Mouse (Mus musculus) kidney, postnatal 0 days (tissue): Measurements from ENCODE around the gene Cideb. TPM values are rescaled to one million over a fixed set of nuclear protein-coding genes. Genes with fewer than 3 reads are reported as not detected.

Source experiments
- ATAC-seq: fragments of 200-750 bp; cut with Nextera tagmentation; replicated peaks from 2 replicates; pipeline ENCODE4 v1.8.0; 2017; ENCODE audit warnings: low read depth, moderate number of reproducible peaks, moderate TSS enrichment, moderate library complexity; ENCODE audit not compliant: low FRiP score
- DNase-seq: peaks from one replicate; pipeline ENCODE4 v3.0.0-alpha.2; 2016; ENCODE audit warnings: low spot score
- H3K27ac ChIP-seq: fragments of 300-500 bp; sonication (generic); 2 replicates; pipeline ENCODE4 v1.5.1; 2014; ENCODE audit warnings: mild to moderate bottlenecking
- H3K27me3 ChIP-seq: fragments of 300-500 bp; sonication (generic); 2 replicates; pipeline ENCODE4 v1.6.1; 2014; ENCODE audit warnings: low read length, mixed read lengths; ENCODE audit not compliant: insufficient read depth
- H3K36me3 ChIP-seq: fragments of 300-500 bp; sonication (generic); 2 replicates; pipeline ENCODE4 v1.6.1; 2014; ENCODE audit warnings: low read length, mixed read lengths; ENCODE audit not compliant: insufficient read depth
- H3K4me1 ChIP-seq: fragments of 300-500 bp; sonication (generic); replicated peaks from 2 replicates; pipeline ENCODE4 v1.6.1; 2014; ENCODE audit warnings: antibody characterized with exemption, low read length, mixed read lengths; ENCODE audit not compliant: insufficient read depth
- H3K4me2 ChIP-seq: fragments of 300-500 bp; sonication (generic); 2 replicates; pipeline ENCODE4 v1.6.1; 2014; ENCODE audit warnings: mild to moderate bottlenecking, low read length, moderate library complexity, mixed read lengths
- H3K4me3 ChIP-seq: fragments of 300-500 bp; sonication (generic); replicated peaks from 2 replicates; pipeline ENCODE4 v1.5.1; 2014; ENCODE audit warnings: low read depth, low read length
- H3K9ac ChIP-seq: fragments of 300-500 bp; sonication (generic); 2 replicates; pipeline ENCODE4 v1.6.1; 2014; ENCODE audit warnings: low read depth, low read length
- H3K9me3 ChIP-seq: fragments of 300-500 bp; sonication (generic); replicated peaks from 2 replicates; pipeline ENCODE4 v1.6.1; 2016; ENCODE audit warnings: low read length, inconsistent platforms, mixed read lengths
- CTCF ChIP-seq: IDR thresholded peaks from 2 replicates; pipeline ENCODE4 v1.5.1; 2016; ENCODE audit warnings: antibody characterized with exemption, low read depth, mild to moderate bottlenecking, moderate library complexity
- WGBS: fragments of 180-500 bp; shearing (Covaris S2); extraction: QIAGEN DNeasy Blood & Tissue Kit; methylation state at CpG from one replicate; pipeline ENCODE4 v1.1.7; 2014; 5-methylcytosine and 5-hydroxymethylcytosine counted together
- polyA plus RNA-seq: library from polyadenylated mRNA; unstranded; fragments of >200 nt; fragmentation: Nextera tagmentation; extraction: Ambion mirVana; gene quantifications from 2 replicates; pipeline ENCODE4 v1.2.1, GENCODE M21; 2015

The Cideb gene
- polyA plus RNA-seq, 1 experiment from 2014 or later: 51.0 TPM

DNA sequence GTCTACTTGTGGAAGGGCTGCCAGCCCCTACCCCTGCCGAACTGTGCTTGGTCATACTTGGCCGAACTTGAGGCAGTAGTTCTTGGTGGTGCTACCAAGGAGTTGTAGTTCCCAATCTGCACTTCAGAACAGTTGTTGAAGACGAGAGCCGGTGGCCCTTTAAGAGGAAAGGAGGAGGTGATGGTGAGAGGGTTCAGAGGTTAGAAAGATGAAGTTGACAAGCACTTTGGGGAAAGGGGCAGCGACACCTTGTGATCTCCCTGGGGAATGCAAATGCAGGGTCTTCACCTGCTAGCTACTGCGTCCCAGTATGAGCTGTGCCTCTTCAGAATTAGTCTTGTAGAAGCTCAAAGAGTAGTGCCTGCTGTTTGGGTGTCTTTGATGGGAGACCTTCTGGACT is 26.9 kb upstream of the Cideb start:
- Histone ChIP-seq H3K36me3 (no peaks in the 10 kb centered on the region), H3K27ac (no peak overlapping the region), H3K4me2 (no peak overlapping the region), H3K4me1 (peaks cover 14% of the 10 kb centered on the region), H3K9ac (no peak overlapping the region), H3K27me3 (no peaks in the 10 kb centered on the region; the same call in 1 of the 2 replicates), H3K9me3 (no peaks in the 10 kb centered on the region), H3K4me3 (no peak overlapping the region)
- no peak for ATAC-seq
- 41% methylated on average over 6 of the region's 6 CpGs for WGBS
- no peak for DNase-seq
- peak; percentile 54 for TF ChIP-seq CTCF

DNA sequence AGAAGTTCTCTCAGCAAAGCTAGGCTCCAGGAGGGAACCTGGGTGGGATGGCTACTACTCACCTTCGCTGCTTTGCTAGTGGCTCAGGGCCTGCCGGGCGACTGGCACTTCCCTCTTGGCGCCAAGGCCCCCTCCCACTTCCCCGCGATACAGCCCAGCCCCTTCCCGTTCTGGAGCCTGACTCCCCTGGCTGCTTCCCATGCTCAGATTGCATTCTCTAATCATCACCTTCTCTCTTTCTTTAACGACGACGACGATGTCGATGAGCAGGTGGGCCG is 25.6 kb upstream of the Cideb start, which contains the start of gene Adcy4:
Gene Adcy4, minus strand, starts transcription at position 138 of the 278 bp plus-strand sequence.
- peak within 1 kb of the TSS; percentile 52 for H3K9ac ChIP-seq
- ATAC-seq: no peak
- peak; percentile 32 for DNase-seq
- peak within 1 kb of the TSS; percentile 44 for H3K4me3 ChIP-seq
- peak within 1 kb of the TSS; percentile 75 for H3K27ac ChIP-seq
- H3K36me3 ChIP-seq: no peaks in the 10 kb centered on the region
- H3K9me3 ChIP-seq: no peaks in the 10 kb centered on the region
- TF ChIP-seq CTCF: no peak
- WGBS: 6% methylated on average over 13 of the region's 13 CpGs
- peak within 1 kb of the TSS; percentile 80 for H3K4me2 ChIP-seq
- H3K4me1 ChIP-seq: peaks cover 14% of the 10 kb centered on the region
- no peaks in the 10 kb centered on the region for H3K27me3 ChIP-seq

DNA sequence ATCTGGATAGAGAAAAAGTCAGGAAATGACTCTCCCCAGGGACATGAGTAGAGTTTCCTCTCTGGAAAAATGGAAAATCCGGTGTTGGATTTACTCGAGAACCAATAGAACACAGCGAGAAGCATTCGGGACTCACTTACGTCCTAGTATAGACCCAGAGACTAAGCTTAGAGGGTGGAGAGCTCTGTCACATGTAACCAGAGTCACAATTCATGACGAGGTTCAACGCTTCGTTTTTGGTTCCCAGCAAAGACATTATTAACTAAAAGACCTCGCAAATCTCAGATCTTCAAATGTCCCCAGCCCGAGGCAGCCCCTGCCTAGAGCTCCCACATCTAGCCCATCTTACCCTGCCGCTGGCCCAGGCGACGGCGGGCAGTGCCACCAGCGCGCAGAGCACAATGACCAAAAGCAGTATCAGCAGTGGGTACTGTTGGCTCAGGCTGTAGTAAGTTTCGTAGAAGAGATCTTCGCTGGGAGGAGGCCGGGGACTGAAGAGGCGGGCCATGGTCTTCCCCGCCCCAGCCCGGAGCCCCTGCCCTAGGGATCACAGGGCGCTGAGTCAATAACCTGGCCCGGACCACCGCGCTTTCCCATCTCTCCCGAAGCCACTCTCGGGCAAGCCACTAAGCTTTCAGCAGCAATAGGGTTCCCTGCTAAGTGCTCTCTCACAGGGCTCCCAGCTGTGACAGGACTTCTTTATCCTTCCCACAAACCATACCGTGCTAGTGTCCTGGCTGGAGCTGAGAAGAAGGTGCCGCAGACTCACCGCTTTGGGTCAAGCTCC is 25.1 kb upstream of the Cideb start:
- Histone ChIP-seq H3K4me3 (peak overlapping the region; percentile 44), H3K4me2 (peak overlapping the region; percentile 80), H3K9ac (peak overlapping the region; percentile 52), H3K27ac (peak overlapping the region; percentile 75), H3K36me3 (no peaks in the 10 kb centered on the region), H3K4me1 (peaks cover 14% of the 10 kb centered on the region), H3K27me3 (no peaks in the 10 kb centered on the region), H3K9me3 (no peaks in the 10 kb centered on the region)
- WGBS: 3% methylated on average over 31 of the region's 31 CpGs
- ATAC-seq: no peak; the same call in 1 of the 2 replicates
- no peak for TF ChIP-seq CTCF
- DNase-seq: peak; percentile 95

DNA sequence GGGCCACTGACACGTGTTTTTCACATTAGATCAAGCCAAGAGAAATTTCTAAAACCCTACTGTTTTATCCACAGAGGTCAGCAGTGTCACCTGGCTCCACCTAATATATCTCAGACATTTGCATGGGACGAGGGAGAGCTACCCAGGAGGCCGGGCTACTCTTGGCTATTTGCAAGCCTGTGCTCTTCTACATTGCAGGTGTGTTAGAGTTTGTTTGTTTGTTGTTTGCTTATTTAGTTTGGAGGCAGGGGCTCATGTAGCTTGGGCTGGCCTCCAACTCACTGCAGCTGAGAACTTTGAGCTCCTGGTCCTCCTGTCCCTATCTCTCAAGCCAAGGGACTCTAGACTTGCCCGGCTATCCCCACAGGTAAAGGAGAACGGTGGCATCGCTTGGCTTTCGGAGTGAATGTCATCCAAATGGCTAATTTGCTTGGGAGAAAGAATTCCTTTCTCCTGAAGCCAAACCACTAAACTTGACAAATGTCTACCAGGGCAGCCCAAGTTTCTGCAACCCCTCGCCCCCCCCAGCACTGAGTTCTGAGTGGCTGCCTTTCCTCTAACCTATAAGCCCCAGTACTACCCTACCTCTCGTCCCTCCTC is 24.2 kb upstream of the Cideb start:
- Histone ChIP-seq H3K4me2 (peak overlapping the region; percentile 80), H3K27ac (peak overlapping the region; percentile 65; the same call in 1 of the 2 replicates), H3K36me3 (no peaks in the 10 kb centered on the region), H3K27me3 (no peaks in the 10 kb centered on the region), H3K9ac (0 out of 2 replicates have a peak overlapping the region, but pooled peaks have one; percentile 5), H3K4me1 (peaks cover 7% of the 10 kb centered on the region), H3K9me3 (no peaks in the 10 kb centered on the region), H3K4me3 (peak overlapping the region; percentile 44)
- DNase-seq (no peak), ATAC-seq (no peak)
- WGBS: 44% methylated on average over 9 of the region's 9 CpGs
- no peak for TF ChIP-seq CTCF

DNA sequence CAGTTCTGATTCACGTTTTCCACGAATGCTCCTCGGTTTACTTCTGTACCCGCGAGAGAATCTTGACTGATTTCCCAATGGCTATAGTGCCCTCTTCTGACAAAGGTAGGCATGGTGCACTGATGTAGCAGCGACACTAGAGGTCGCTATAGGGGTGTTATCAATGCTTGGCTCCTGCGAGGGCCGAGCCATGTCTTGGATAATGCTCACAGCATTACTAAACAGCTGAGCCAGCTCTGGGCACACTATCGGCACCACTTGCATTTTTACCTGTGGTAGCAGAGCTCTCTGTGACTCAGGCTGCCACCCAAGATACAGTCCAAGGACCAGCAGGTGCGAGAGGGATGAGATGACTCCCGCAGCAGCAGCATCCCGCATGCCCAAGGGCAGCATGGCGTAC is 23.1 kb upstream of the Cideb start:
- DNase-seq (peak; percentile 94), ATAC-seq (peak; percentile 64)
- no peak overlapping the region for H3K9ac ChIP-seq
- peaks cover 7% of the 10 kb centered on the region for H3K4me1 ChIP-seq
- H3K4me3 ChIP-seq: no peak overlapping the region
- no peaks in the 10 kb centered on the region for H3K36me3 ChIP-seq
- peak overlapping the region; percentile 80 for H3K4me2 ChIP-seq
- peak; percentile 99 for TF ChIP-seq CTCF
- H3K9me3 ChIP-seq: no peaks in the 10 kb centered on the region
- 15% methylated on average over 14 of the region's 14 CpGs for WGBS
- H3K27me3 ChIP-seq: no peaks in the 10 kb centered on the region
- no peak overlapping the region for H3K27ac ChIP-seq

DNA sequence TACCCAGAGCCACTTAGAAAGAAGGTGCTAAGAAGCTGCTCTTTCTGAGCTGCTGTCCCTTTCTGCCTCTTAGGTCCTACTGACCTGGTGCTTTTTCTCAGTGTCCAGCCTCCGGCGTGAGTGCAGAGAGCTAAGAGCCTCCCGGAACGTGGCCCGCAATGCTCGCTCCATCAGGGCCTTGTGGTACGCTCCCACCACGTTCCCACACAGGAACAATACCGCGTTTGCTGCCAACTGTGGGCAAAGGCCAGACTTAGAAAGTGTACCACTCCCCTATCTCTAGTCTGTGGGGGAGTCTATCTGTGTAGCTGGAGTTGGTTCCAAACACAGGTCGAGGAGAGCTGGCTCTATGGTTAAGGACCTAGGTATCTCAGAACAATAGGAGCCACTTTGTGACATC is 22.5 kb upstream of the Cideb start:
- H3K36me3 ChIP-seq: no peaks in the 10 kb centered on the region
- no peak overlapping the region for H3K4me2 ChIP-seq
- H3K4me1 ChIP-seq: peaks cover 7% of the 10 kb centered on the region
- no peak for ATAC-seq
- no peak for TF ChIP-seq CTCF
- DNase-seq: no peak
- H3K4me3 ChIP-seq: no peak overlapping the region
- no peak overlapping the region for H3K9ac ChIP-seq
- WGBS: 84% methylated on average over 11 of the region's 11 CpGs
- no peaks in the 10 kb centered on the region for H3K9me3 ChIP-seq
- H3K27ac ChIP-seq: no peak overlapping the region
- no peaks in the 10 kb centered on the region for H3K27me3 ChIP-seq
